Mouse (Mus musculus): Measurements from ENCODE around the gene Coa3.

GRCm38 (mm10) chr11:101230061-101230511 lies 48.8 kb downstream of the Coa3 start:
- TF ChIP-seq CTCF (IDR thresholded peaks at IDR 0.05; ENCODE audit: low read depth, low read length) (no peak), POLR2A (IDR thresholded peaks at IDR 0.05; ENCODE audit: extremely low read depth, insufficient read depth, low read length) (no peak)
